Mouse (Mus musculus): ENCODE measurements at regions not wholly inside any gene's neighbourhood (a gene's known extent, or its start where the extent isn't known, plus 50 kb on each side); places are given as distances from the start of the nearest gene placed in this dataset.

GRCm38 (mm10) chr2:115013916-115014315 lies 359.2 kb upstream of the Dph6 start:
- Histone ChIP-seq H3K27me3 (ENCODE audit: control insufficient read depth, insufficient read depth, low read length) (no peaks in the 10 kb centered on the region), H3K4me2 (ENCODE audit: low read depth, low read length) (no peak overlapping the region), H3K4me1 (ENCODE audit: control insufficient read depth, insufficient read depth) (no peaks in the 10 kb centered on the region), H3K4me3 (ENCODE audit: low read depth, low read length) (no peak overlapping the region), H3K27ac (ENCODE audit: low read depth) (no peak overlapping the region), H3K9ac (replicated peaks; ENCODE audit: low read depth, low read length) (no peak overlapping the region), H3K36me3 (replicated peaks; ENCODE audit: control insufficient read depth, insufficient read depth, low read length) (no peaks in the 10 kb centered on the region), H3K9me3 (replicated peaks; ENCODE audit: control insufficient read depth, low read length) (no peaks in the 10 kb centered on the region)
- TF ChIP-seq CTCF (IDR thresholded peaks at IDR 0.05; ENCODE audit: low read depth), result no peak
- TF ChIP-seq EP300 (IDR thresholded peaks at IDR 0.05; ENCODE audit: low read depth), result no peak
- 67% methylated on average over 1 of the region's 1 CpGs for WGBS
- no peak for DNase-seq (ENCODE audit: low spot score)
- ATAC-seq (ENCODE audit: insufficient read depth, low read depth), result no peak

- Histone ChIP-seq H3K27ac (ENCODE audit: low read depth) (no peak overlapping the region), H3K36me3 (replicated peaks; ENCODE audit: control insufficient read depth, insufficient read depth, low read length) (no peaks in the 10 kb centered on the region), H3K27me3 (ENCODE audit: control insufficient read depth, insufficient read depth, low read length) (no peaks in the 10 kb centered on the region), H3K4me3 (ENCODE audit: low read depth, low read length) (no peak overlapping the region), H3K9ac (replicated peaks; ENCODE audit: low read depth, low read length) (no peak overlapping the region), H3K4me2 (ENCODE audit: low read depth, low read length) (no peak overlapping the region), H3K9me3 (replicated peaks; ENCODE audit: control insufficient read depth, low read length) (no peaks in the 10 kb centered on the region), H3K4me1 (ENCODE audit: control insufficient read depth, insufficient read depth) (no peaks in the 10 kb centered on the region)
- TF ChIP-seq CTCF (IDR thresholded peaks at IDR 0.05; ENCODE audit: low read depth) (no peak), EP300 (IDR thresholded peaks at IDR 0.05; ENCODE audit: low read depth) (no peak)
- WGBS, result 87% methylated on average over 3 of the region's 3 CpGs
- DNase-seq (ENCODE audit: low spot score), result no peak
- no peak for ATAC-seq (ENCODE audit: insufficient read depth, low read depth)
Observed at GRCm38 (mm10) chr2:115026777-115027176, 372.0 kb upstream of the Dph6 start.

GRCm38 (mm10) chr2:115031134-115031533 lies 376.4 kb upstream of the Dph6 start:
- 73% methylated on average over 2 of the region's 2 CpGs for WGBS
- Histone ChIP-seq H3K36me3 (replicated peaks; ENCODE audit: control insufficient read depth, insufficient read depth, low read length) (no peaks in the 10 kb centered on the region), H3K9me3 (replicated peaks; ENCODE audit: control insufficient read depth, low read length) (no peaks in the 10 kb centered on the region), H3K4me2 (ENCODE audit: low read depth, low read length) (no peak overlapping the region), H3K4me1 (ENCODE audit: control insufficient read depth, insufficient read depth) (no peaks in the 10 kb centered on the region), H3K4me3 (ENCODE audit: low read depth, low read length) (no peak overlapping the region), H3K9ac (replicated peaks; ENCODE audit: low read depth, low read length) (no peak overlapping the region), H3K27ac (ENCODE audit: low read depth) (no peak overlapping the region), H3K27me3 (ENCODE audit: control insufficient read depth, insufficient read depth, low read length) (no peaks in the 10 kb centered on the region)
- no peak for TF ChIP-seq CTCF (IDR thresholded peaks at IDR 0.05; ENCODE audit: low read depth)
- no peak for TF ChIP-seq EP300 (IDR thresholded peaks at IDR 0.05; ENCODE audit: low read depth)
- ATAC-seq (ENCODE audit: insufficient read depth, low read depth) (no peak), DNase-seq (ENCODE audit: low spot score) (no peak)

- H3K36me3 ChIP-seq (replicated peaks; ENCODE audit: control insufficient read depth, insufficient read depth, low read length), result no peaks in the 10 kb centered on the region
- no peak for DNase-seq (ENCODE audit: low spot score)
- H3K27me3 ChIP-seq (ENCODE audit: control insufficient read depth, insufficient read depth, low read length), result no peaks in the 10 kb centered on the region
- TF ChIP-seq CTCF (IDR thresholded peaks at IDR 0.05; ENCODE audit: low read depth) (no peak), EP300 (IDR thresholded peaks at IDR 0.05; ENCODE audit: low read depth) (no peak)
- H3K27ac ChIP-seq (ENCODE audit: low read depth), result no peak overlapping the region
- H3K9me3 ChIP-seq (replicated peaks; ENCODE audit: control insufficient read depth, low read length), result no peaks in the 10 kb centered on the region
- ATAC-seq (ENCODE audit: insufficient read depth, low read depth), result no peak
- H3K4me3 ChIP-seq (ENCODE audit: low read depth, low read length), result no peak overlapping the region
- no peak overlapping the region for H3K4me2 ChIP-seq (ENCODE audit: low read depth, low read length)
- 59% methylated on average over 3 of the region's 3 CpGs for WGBS
- no peak overlapping the region for H3K9ac ChIP-seq (replicated peaks; ENCODE audit: low read depth, low read length)
- no peaks in the 10 kb centered on the region for H3K4me1 ChIP-seq (ENCODE audit: control insufficient read depth, insufficient read depth)
Observed at GRCm38 (mm10) chr2:115036205-115036604, 381.4 kb upstream of the Dph6 start.

- Histone ChIP-seq H3K9me3 (replicated peaks; ENCODE audit: control insufficient read depth, low read length) (no peaks in the 10 kb centered on the region), H3K4me1 (ENCODE audit: control insufficient read depth, insufficient read depth) (no peaks in the 10 kb centered on the region), H3K27me3 (ENCODE audit: control insufficient read depth, insufficient read depth, low read length) (no peaks in the 10 kb centered on the region), H3K9ac (replicated peaks; ENCODE audit: low read depth, low read length) (no peak overlapping the region), H3K36me3 (replicated peaks; ENCODE audit: control insufficient read depth, insufficient read depth, low read length) (no peaks in the 10 kb centered on the region), H3K4me2 (ENCODE audit: low read depth, low read length) (no peak overlapping the region), H3K27ac (ENCODE audit: low read depth) (no peak overlapping the region), H3K4me3 (ENCODE audit: low read depth, low read length) (no peak overlapping the region)
- 35% methylated on average over 7 of the region's 7 CpGs for WGBS
- DNase-seq (ENCODE audit: low spot score) (no peak), ATAC-seq (ENCODE audit: insufficient read depth, low read depth) (no peak)
- TF ChIP-seq EP300 (IDR thresholded peaks at IDR 0.05; ENCODE audit: low read depth) (no peak), CTCF (IDR thresholded peaks at IDR 0.05; ENCODE audit: low read depth) (no peak)
Observed at GRCm38 (mm10) chr2:115042299-115042785, 387.6 kb upstream of the Dph6 start.

- Histone ChIP-seq H3K4me2 (ENCODE audit: low read depth, low read length) (no peak overlapping the region), H3K36me3 (replicated peaks; ENCODE audit: control insufficient read depth, insufficient read depth, low read length) (no peaks in the 10 kb centered on the region), H3K4me1 (ENCODE audit: control insufficient read depth, insufficient read depth) (no peaks in the 10 kb centered on the region), H3K9ac (replicated peaks; ENCODE audit: low read depth, low read length) (no peak overlapping the region), H3K4me3 (ENCODE audit: low read depth, low read length) (no peak overlapping the region), H3K9me3 (replicated peaks; ENCODE audit: control insufficient read depth, low read length) (no peaks in the 10 kb centered on the region), H3K27me3 (ENCODE audit: control insufficient read depth, insufficient read depth, low read length) (no peaks in the 10 kb centered on the region), H3K27ac (ENCODE audit: low read depth) (no peak overlapping the region)
- ATAC-seq (ENCODE audit: insufficient read depth, low read depth), result no peak
- WGBS, result 67% methylated on average over 4 of the region's 4 CpGs
- DNase-seq (ENCODE audit: low spot score), result no peak
- TF ChIP-seq EP300 (IDR thresholded peaks at IDR 0.05; ENCODE audit: low read depth) (no peak), CTCF (IDR thresholded peaks at IDR 0.05; ENCODE audit: low read depth) (no peak)
Observed at GRCm38 (mm10) chr2:115056327-115057070, 401.7 kb upstream of the Dph6 start.

Data from heart, postnatal 0 days (tissue).